Mouse (Mus musculus): ENCODE measurements at regions not wholly inside any gene's neighbourhood (a gene's known extent, or its start where the extent isn't known, plus 50 kb on each side); places are given as distances from the start of the nearest gene placed in this dataset.

GRCm38 (mm10) chr6:143620583-143620982, 453.6 kb downstream of the Etnk1 start:
- DNase-seq (ENCODE audit: low spot score in 2 of 2) = no peak

DNA sequence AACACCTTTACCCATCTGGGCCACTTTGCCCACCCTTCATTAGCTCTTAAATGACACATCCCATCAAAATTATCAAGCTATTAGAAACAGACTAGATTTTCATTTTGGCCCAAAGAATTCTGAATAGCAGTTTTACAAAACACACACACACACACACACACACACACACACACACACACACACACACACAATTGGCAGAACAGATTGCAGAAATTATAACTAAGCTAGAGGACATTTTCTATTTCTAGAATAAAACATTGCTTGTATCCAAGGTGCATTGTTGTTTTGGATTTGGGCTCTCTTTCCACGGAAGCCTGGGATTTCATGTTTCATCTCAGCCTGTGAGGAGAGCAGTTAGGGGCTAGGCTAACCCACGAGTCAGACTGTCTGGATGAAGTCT, 455.1 kb downstream of the Etnk1 start:
- peak in 1 of 2 experiments; percentile 5 for DNase-seq (ENCODE audit: low spot score in 2 of 2)

- DNase-seq (ENCODE audit: low spot score in 2 of 2) = no peak
Measured at GRCm38 (mm10) chr6:143624901-143625300, 457.9 kb downstream of the Etnk1 start.

- DNase-seq (ENCODE audit: low spot score in 2 of 2) = no peak
Measured at GRCm38 (mm10) chr6:143631581-143631980, 464.6 kb downstream of the Etnk1 start.

DNA sequence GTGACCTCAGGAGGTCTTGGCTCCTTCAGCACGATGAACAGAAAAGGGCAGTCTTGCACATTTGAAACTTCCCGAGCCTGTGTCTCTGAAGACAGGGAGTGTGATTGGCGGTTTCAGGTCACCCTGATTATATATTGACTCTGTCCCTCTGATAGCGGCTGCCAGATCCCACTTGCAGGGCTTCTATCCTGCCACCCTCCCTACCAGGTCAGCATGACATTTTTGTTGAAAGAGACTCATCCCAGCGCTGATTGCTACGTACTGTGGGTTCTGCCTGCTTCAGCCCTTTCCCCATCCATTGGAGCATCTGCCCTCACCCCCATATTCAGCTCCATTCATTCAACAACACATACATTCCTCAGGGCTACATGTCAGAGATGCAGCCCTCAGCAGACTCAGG, 466.7 kb downstream of the Etnk1 start:
- DNase-seq (ENCODE audit: low spot score in 2 of 2) = no peak

DNA sequence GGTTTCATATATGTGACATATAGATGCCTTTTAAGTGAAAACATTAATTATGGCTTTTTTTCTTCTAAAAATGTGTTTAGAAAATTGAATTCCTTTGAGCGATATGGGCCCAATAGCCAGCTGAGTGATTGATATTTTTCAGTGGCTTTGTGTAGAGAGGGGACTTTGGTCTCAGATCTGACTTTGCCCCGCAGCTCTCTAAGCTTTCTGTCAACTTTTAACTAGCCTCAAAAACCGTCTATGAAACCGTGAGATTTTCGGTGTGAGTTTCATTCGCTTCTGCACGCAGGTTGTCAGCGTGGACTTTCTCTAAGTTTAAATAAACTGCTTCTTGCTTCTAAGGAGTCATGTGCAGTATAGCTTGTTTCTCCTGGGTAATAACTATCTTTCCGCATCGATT, 467.3 kb downstream of the Etnk1 start:
- DNase-seq (ENCODE audit: low spot score in 2 of 2) = no peak

- DNase-seq (ENCODE audit: low spot score in 2 of 2) = no peak
Measured at GRCm38 (mm10) chr6:143635043-143635442, 468.0 kb downstream of the Etnk1 start.

GRCm38 (mm10) chr6:143640652-143641051, 473.6 kb downstream of the Etnk1 start:
- DNase-seq (ENCODE audit: low spot score in 2 of 2) = no peak

- no peak for DNase-seq (ENCODE audit: low spot score in 2 of 2)
Measured at GRCm38 (mm10) chr6:143642052-143642451, 475.0 kb downstream of the Etnk1 start.

DNA sequence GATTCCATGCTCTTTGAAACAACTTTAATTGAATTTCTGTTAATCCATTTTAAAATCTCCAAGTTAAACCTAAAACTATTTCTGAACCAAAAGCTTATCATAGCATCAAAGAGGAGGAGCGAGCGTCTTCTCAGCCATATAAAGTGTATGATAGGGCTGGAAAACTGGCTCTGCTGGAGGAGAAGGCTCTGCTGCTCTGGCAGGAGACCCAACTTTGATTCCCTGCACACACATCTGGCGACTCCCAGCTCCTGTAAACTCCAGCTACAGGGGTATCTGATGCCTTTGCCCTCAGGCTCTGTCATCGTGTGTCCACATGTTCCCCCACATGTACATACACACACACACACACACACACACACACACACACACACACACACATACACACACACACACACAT, 479.0 kb downstream of the Etnk1 start:
- no peak for DNase-seq (ENCODE audit: low spot score in 2 of 2)

GRCm38 (mm10) chr6:143648501-143648900, 481.5 kb downstream of the Etnk1 start:
- DNase-seq (ENCODE audit: low spot score in 2 of 2) = no peak

DNA sequence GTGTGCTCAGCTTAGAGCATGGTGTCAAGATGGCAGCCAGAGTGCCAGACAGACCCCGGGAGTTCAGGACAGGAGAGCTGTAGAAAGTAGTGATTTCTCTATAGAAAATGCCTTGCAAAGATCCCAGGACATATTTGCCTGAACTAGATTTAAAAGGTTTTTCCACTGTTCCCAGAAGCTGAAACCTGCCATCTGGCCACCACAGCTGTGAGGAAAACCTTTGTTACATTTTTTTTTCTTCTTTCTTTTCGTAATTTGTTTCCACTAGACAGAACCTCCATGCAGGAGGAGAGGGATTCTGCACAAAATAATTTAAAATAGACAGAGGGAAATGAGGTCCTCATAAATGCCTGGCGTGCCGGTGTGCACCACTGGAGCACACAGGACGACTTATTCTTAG, 489.6 kb downstream of the Etnk1 start:
- DNase-seq (ENCODE audit: low spot score in 2 of 2) = peak in 1 of 2 experiments; percentile 47

- DNase-seq (ENCODE audit: low spot score in 2 of 2) = no peak
Measured at GRCm38 (mm10) chr6:143660837-143661236, 493.8 kb downstream of the Etnk1 start.

GRCm38 (mm10) chr6:143663306-143663705, 496.3 kb downstream of the Etnk1 start:
- DNase-seq (ENCODE audit: low spot score in 2 of 2) = peak in 1 of 2 experiments; percentile 19

GRCm38 (mm10) chr6:143665374-143665773, 498.4 kb downstream of the Etnk1 start:
- DNase-seq (ENCODE audit: low spot score in 2 of 2) = peak in 1 of 2 experiments; percentile 23

DNA sequence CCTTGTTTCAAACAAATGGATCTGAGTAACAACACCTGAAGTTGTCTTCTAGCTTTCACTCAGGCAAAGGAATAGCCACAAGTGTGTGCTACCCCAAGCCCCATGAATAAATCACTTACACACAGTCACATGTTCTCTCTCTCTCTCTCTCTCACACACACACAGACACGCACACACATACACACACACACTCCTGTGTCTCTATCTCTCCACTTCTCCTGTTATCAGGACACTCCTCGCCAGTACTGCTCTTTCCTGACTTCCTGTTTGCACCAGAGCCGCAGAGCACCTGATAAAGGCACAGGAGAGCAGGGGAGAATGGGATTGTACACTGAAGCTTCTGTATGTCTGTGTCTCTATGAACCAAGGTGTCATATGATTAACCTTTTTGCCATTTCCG, 501.5 kb downstream of the Etnk1 start:
- no peak for DNase-seq (ENCODE audit: low spot score in 2 of 2)

DNA sequence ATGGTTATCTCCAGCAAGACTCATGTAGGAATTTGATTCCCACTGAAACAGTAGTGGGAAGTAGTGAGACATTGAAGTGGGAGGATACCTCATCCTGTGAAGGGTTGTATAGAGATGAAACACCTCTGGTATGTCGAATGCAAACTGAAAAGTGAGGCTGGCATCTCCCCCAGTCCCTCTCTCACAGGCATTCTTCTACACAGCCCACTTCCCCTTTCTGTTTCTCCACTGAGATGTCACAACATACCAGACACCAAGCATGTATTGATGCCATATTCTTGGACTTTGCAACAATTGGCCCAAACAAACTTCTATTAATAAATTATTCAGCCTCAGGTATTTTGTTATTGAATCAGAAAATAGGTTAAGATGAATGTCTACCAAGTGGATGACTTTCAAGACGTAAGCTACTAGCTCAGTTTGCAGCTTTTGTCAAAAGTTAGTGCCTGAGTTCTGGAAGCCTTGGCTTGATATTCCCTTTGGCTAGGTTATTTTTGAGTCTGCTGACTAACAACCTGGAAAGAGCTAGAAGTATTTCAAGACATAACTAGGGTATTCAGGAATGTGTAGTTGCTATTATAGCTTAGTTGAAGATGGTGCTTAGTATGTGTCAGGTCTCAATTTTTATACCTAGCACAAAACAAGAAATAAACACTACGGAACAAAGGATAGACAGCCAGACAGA, 502.6 kb downstream of the Etnk1 start:
- DNase-seq (ENCODE audit: low spot score in 2 of 2) = no peak

DNA sequence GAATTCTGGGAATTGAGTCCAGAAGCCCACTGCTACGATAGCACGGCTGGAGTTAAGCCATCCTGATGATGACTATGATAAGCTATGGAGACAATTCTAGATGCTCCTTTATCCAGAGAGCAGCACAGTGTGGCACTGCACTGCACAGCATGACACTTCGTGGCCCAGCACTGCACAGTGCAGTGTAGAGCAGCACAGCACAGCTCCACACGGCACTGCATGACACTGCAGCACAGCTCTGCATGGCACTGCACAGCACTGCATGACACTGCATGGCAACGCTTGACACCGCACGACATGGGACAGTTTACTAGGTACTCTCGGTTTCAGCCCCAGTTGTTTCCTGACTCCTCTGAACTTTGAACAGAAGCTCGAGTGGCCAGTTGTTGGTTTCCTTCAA, 523.1 kb downstream of the Etnk1 start:
- no peak for DNase-seq (ENCODE audit: low spot score in 2 of 2)

DNA sequence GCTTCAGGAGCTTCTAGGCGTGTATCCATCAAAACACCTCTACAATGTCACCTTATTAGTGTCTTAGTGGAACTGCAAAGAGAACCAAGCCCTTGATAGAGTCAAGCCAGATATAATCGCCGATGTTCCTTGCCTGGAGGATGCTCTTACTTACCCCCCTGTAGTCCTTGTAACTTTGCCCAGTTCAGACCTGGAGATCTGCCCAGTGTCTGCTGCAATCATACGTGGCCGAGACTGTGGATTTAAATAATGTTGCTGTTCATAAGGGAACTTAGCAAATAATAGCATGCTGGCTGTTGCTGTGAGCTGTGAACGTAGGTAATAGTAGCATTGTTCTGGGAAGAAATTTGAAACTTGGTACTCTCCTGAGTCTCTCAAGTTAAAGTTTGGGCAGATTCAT, 523.8 kb downstream of the Etnk1 start:
- DNase-seq (ENCODE audit: low spot score in 2 of 2) = no peak

DNA sequence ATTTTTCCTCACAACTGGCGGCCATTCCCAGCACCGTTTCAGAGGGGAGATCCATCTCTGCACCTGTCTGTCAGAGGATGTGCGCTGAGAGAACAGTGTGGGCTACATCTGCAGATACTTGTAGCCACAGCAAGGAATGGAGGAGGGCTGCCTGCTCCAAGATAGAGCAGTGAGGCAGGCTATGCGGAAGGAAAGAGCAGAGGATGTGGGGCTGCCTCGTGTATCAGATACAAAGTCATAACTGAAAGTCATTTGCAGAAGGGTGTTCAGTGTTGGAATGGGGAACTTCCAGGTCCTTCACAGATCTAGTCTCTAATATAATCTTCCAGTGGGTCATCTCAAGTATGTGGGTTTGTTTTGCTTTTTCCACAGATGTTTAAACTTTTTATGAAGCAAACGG, 531.0 kb downstream of the Etnk1 start:
- no peak for DNase-seq (ENCODE audit: low spot score in 2 of 2)

DNA sequence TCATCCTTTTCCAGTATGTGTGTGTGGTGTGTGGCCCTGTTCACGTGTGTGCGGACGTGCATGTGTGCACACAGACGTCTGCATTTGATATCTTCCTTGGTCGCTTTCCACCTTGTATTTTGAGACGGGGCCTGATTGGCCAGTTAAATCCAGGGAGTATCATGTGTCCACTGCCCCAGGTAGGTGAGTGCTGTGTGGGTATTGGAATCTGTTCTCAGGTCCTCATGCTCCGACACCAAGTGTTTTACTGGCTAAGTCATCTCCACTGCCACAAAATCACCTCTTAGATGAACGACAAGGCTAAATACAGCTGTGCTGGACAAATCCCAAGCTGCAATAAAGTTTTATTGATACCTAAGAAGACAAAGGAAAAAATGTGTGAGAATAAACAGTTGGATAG, 537.0 kb downstream of the Etnk1 start:
- no peak for DNase-seq (ENCODE audit: low spot score in 2 of 2)

GRCm38 (mm10) chr6:143706451-143706850, 539.4 kb downstream of the Etnk1 start:
- DNase-seq (ENCODE audit: low spot score in 2 of 2) = no peak

DNA sequence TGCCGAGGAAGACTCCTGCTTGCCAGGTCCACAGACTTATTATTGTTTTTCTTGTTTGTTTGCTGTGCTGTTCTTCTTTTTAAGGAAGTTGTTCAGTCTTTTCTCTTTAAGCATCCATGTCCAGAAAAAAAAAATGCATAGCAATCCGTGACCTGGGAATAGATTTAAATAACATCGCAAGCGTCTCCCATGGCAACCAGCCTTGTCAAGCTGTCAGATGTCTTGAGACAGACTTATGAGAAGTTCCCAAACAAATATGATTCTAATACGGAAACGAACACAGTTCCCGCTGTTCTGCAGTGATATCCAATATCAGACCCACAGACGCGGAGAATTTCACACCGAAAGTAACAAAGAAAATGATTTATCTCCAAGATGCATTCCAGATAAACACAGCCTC, 547.4 kb downstream of the Etnk1 start:
- no peak for DNase-seq (ENCODE audit: low spot score in 2 of 2)

GRCm38 (mm10) chr6:143750074-143750473, 583.1 kb downstream of the Etnk1 start:
- DNase-seq (ENCODE audit: low spot score in 2 of 2) = no peak

Measured in left cerebral cortex, adult 9 months (tissue).